Mouse (Mus musculus) forebrain, postnatal 0 days (tissue): ENCODE measurements around the gene Rps7. TPM values are rescaled to one million over a fixed set of nuclear protein-coding genes. Genes with fewer than 3 reads are reported as not detected.

Experiments
- ATAC-seq: fragments of 200-750 bp; cut with Nextera tagmentation; 2 replicates; pipeline ENCODE4 v1.8.0; 2017; ENCODE audit warnings: mild to moderate bottlenecking, moderate library complexity
- DNase-seq: peaks from one replicate; pipeline ENCODE4 v3.0.0-alpha.2; 2015
- H3K27ac ChIP-seq: fragments of 300-500 bp; sonication (generic); 2 replicates; pipeline ENCODE4 v1.5.1; 2014; ENCODE audit warnings: low read depth, mild to moderate bottlenecking, antibody characterized with exemption, low read length, moderate library complexity, mixed read lengths
- H3K27me3 ChIP-seq: fragments of 300-500 bp; sonication (generic); 2 replicates; pipeline ENCODE4 v1.6.1; 2014; ENCODE audit warnings: mild to moderate bottlenecking, low read length, mixed read lengths; ENCODE audit not compliant: insufficient read depth
- H3K36me3 ChIP-seq: fragments of 300-500 bp; sonication (generic); 2 replicates; pipeline ENCODE4 v1.6.1; 2014; ENCODE audit warnings: mild to moderate bottlenecking, moderate library complexity; ENCODE audit not compliant: insufficient read depth
- H3K4me1 ChIP-seq: fragments of 300-500 bp; sonication (generic); 2 replicates; pipeline ENCODE4 v1.6.1; 2014; ENCODE audit warnings: antibody characterized with exemption; ENCODE audit not compliant: insufficient read depth
- H3K4me2 ChIP-seq: fragments of 300-500 bp; sonication (generic); 2 replicates; pipeline ENCODE4 v1.6.1; 2014; ENCODE audit warnings: low read depth, mild to moderate bottlenecking, moderate library complexity
- H3K4me3 ChIP-seq: fragments of 300-500 bp; sonication (generic); 2 replicates; pipeline ENCODE4 v1.5.1; 2014; ENCODE audit warnings: low read depth, low read length, mixed read lengths
- H3K9ac ChIP-seq: fragments of 300-500 bp; sonication (generic); 2 replicates; pipeline ENCODE4 v1.6.1; 2014; ENCODE audit warnings: mild to moderate bottlenecking
- H3K9me3 ChIP-seq: fragments of 300-500 bp; sonication (generic); 2 replicates; pipeline ENCODE4 v1.6.1; 2016; ENCODE audit warnings: low read length
- CTCF ChIP-seq: sonication (generic); IDR thresholded peaks from 2 replicates; pipeline ENCODE4 v1.5.1; 2016; ENCODE audit warnings: antibody characterized with exemption, control low read depth, low read depth
- WGBS: fragments of 180-500 bp; shearing (Covaris S2); extraction: QIAGEN DNeasy Blood & Tissue Kit; methylation state at CpG from one replicate; pipeline ENCODE4 v1.1.7; 2014; 5-methylcytosine and 5-hydroxymethylcytosine counted together
- polyA plus RNA-seq: library from polyadenylated mRNA; unstranded; fragments of >200 nt; fragmentation: Nextera tagmentation; extraction: Ambion mirVana; gene quantifications from 2 replicates; pipeline ENCODE4 v1.2.1, GENCODE M21; 2015
- total RNA-seq: library from RNA; depleted of rRNA; stranded (reverse); fragments of >200 nt; gene quantifications from 2 replicates; pipeline ENCODE4 v1.2.3, GENCODE M21; 2014

Rps7 gene
- total and polyA plus RNA-seq, 2 experiments from 2014 or later = 605 to 1,274 TPM

DNA sequence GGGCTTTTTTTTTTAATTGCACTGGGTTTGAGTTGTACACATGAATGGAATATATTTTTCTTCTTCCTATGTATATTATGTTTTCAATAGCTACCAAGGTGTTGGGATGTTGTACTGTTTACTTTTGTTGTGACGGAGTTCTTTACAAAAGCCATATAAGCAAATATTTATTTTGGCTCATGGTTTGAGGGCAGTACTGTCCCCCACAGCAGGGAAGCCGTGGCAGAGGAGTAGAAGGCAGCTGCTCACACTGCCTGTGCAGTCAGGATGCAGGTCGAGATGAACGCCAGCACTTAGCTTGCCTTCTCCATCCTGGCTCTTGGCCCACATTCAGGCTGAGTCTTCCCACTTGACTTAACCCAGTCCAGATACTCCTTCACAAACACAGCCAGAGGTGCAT lies 31.0 kb upstream of the Rps7 start:
- 74% methylated on average over 4 of the region's 4 CpGs for WGBS
- no peak overlapping the region for H3K9ac ChIP-seq
- H3K4me2 ChIP-seq = no peak overlapping the region
- no peaks in the 10 kb centered on the region for H3K9me3 ChIP-seq
- H3K27ac ChIP-seq = no peak overlapping the region
- no peak for TF ChIP-seq CTCF
- H3K4me1 ChIP-seq = no peaks in the 10 kb centered on the region
- no peak overlapping the region for H3K4me3 ChIP-seq
- ATAC-seq = no peak
- no peaks in the 10 kb centered on the region for H3K36me3 ChIP-seq
- no peaks in the 10 kb centered on the region for H3K27me3 ChIP-seq
- no peak for DNase-seq

DNA sequence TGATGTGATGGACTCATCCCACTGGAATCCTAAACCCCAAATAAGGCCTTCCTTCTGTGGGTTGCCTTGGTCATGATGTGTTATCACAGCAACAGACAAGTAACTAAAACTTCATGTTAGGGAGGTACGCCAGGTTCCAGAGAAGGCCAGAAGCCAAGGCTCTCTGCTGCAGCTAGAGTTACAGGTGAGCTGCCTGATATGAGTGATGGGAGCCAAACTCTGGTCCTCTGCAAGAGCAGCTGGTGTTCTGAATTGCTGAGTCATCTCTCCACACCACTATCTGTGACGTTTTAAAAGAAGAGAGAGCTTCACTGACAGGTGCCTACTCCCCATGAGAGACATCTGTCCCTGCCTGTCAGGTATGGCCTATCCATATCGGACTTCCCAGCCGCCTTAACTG lies 26.9 kb upstream of the Rps7 start:
- H3K36me3 ChIP-seq = peaks cover 31% of the 10 kb centered on the region
- no peak overlapping the region for H3K4me3 ChIP-seq
- DNase-seq = no peak
- no peak overlapping the region for H3K4me2 ChIP-seq
- H3K9ac ChIP-seq = no peak overlapping the region
- 84% methylated on average over 4 of the region's 4 CpGs for WGBS
- no peaks in the 10 kb centered on the region for H3K4me1 ChIP-seq
- no peak for ATAC-seq
- H3K27me3 ChIP-seq = no peaks in the 10 kb centered on the region
- H3K27ac ChIP-seq = no peak overlapping the region
- no peak for TF ChIP-seq CTCF
- H3K9me3 ChIP-seq = no peaks in the 10 kb centered on the region

DNA sequence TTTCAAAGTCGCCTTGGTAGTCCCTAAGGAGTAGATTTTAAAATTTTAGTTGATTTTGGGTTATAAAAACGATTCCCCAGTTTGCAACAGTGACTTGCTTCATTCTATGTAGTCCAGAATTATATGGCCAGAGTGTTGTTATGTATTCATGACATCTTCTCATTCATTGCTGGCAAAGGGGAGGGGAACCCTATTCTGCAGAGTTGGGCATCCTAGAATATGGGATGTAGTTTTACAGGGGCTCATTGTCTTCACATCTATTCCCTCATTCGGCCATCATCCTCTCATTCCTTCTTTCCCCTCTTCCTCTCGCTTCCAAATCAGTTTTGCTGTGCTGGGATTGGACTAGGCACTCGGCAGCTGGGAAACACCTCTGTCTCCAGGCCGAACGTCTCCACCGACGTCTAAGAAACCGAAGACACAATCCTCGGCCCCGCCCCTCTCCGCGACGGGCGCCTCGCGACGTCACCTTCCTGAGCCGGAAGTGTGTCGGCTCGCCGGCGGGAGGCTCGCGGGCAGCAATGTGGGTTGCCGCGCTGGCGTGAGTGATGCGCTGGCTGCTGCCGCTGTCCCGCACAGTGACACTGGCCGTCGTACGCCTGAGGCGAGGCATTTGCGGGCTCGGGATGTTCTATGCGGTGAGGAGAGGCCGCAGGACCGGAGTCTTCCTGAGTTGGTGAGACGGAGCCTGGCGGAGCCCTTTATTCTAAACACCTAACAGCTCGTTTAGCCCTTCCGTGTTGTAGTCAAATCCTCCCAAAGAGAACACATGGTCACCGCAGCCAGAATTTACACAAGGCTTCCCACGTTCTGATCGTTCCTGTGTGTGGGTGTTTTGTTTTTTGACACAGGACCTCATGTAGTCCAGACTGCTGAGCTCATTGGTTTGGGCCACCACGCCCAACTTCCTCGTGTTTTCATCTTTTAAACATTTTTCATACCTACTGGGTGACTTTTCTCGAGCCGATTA lies 13.7 kb upstream of the Rps7 start, which contains the start of gene Rnaseh1:
TSS of gene Rnaseh1 (plus strand) at position 462 of the 970 bp plus-strand sequence.
- Histone ChIP-seq H3K9me3 (no peaks in the 10 kb centered on the region), H3K9ac (peak within 1 kb of the TSS; percentile 67), H3K36me3 (peaks cover 11% of the 10 kb centered on the region; the same call in 1 of the 2 replicates), H3K4me2 (peak within 1 kb of the TSS; percentile 64), H3K27me3 (no peaks in the 10 kb centered on the region), H3K4me3 (peak within 1 kb of the TSS; percentile 68), H3K27ac (peak within 1 kb of the TSS; percentile 77), H3K4me1 (peaks cover 5% of the 10 kb centered on the region)
- DNase-seq (peak; percentile 94), ATAC-seq (peak; percentile 99)
- no peak for TF ChIP-seq CTCF
- 4% methylated on average over 52 of the region's 52 CpGs for WGBS

DNA sequence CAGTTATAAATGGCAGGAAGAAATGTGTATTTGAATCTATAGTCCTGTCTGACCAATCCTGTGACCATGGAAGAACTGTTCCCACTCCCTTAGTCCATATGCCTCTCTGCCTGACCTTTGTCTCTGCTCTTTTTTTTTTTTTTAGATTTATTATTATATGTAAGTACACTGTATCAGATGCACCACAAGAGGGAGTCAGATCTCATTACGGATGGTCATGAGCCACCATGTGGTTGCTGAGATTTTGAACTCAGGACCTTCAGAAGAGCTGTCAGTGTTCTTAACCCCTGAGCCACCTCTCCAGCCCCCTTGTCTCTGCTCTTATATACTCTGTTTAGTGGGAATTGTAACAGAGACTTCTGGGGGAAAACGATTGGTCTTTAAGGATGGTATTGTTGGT lies 3.0 kb upstream of the Rps7 start:
- Histone ChIP-seq H3K27ac (no peak overlapping the region), H3K27me3 (no peaks in the 10 kb centered on the region), H3K36me3 (no peaks in the 10 kb centered on the region), H3K9me3 (no peaks in the 10 kb centered on the region), H3K9ac (no peak overlapping the region), H3K4me1 (0 out of 2 replicates have a peak, but pooled peaks cover 2% of the 10 kb centered on the region), H3K4me3 (no peak overlapping the region), H3K4me2 (no peak overlapping the region)
- no peak for DNase-seq
- no peak for TF ChIP-seq CTCF
- no peak for ATAC-seq
- WGBS = 74% methylated on average over 2 of the region's 2 CpGs

DNA sequence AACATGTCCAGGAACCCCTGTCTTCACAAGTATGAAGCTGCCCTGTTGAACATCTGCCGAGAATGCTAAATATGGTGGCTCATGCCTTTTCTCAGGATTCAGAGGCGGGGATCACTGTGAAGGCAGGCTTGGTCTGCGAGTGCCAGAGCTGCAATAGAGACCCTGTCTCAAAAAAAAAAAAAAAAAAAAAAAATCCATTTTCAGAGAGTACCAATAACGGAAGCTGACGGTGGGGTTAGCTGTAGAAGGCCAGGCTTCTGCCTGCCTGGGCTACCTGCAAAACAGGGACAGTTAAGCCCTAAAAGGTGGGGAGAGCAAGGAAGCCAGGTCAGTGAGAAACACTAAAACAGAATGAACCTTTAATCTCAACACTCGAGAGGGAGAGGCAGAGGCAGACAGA lies 790 bp upstream of the Rps7 start:
- Histone ChIP-seq H3K4me3 (peak overlapping the region; percentile 63), H3K9me3 (no peaks in the 10 kb centered on the region), H3K27me3 (no peaks in the 10 kb centered on the region), H3K9ac (no peak overlapping the region), H3K27ac (no peak overlapping the region), H3K4me2 (peak overlapping the region; percentile 63; the same call in 1 of the 2 replicates), H3K4me1 (0 out of 2 replicates have a peak, but pooled peaks cover 2% of the 10 kb centered on the region), H3K36me3 (peaks cover 21% of the 10 kb centered on the region)
- TF ChIP-seq CTCF = no peak
- DNase-seq (no peak), ATAC-seq (no peak)
- WGBS = 90% methylated on average over 6 of the region's 6 CpGs

DNA sequence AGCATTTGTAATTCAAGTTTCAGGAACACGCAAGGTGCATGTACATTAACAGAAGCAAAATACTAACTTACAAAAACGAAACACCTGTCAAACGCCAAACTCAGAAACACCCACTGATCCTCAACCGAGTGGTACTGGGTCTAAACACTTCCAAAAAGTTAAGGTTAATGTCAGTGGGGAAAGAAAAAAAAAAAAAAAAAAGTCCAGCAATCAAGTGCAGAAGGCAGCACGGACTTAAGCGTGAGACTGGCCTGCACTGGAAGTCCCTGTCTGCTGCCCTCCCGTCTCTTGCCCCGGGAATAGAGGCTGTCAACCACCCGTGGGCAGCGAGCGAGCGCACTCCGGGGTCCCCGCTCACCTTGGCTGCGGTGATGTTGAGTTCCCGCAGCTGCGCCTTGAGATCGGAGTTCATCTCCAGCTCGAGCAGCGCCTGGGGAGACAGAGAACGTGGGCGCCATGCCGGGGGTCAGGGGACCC lies 657 bp downstream of the Rps7 start:
- Histone ChIP-seq H3K4me2 (peak overlapping the region; percentile 63), H3K27ac (peak overlapping the region; percentile 85), H3K4me3 (peak overlapping the region; percentile 63), H3K9me3 (no peaks in the 10 kb centered on the region), H3K9ac (peak overlapping the region; percentile 87), H3K4me1 (0 out of 2 replicates have a peak, but pooled peaks cover 2% of the 10 kb centered on the region), H3K36me3 (peaks cover 36% of the 10 kb centered on the region), H3K27me3 (no peaks in the 10 kb centered on the region)
- TF ChIP-seq CTCF = no peak
- peak; percentile 30 for ATAC-seq
- DNase-seq = no peak
- WGBS = 3% methylated on average over 23 of the region's 23 CpGs

DNA sequence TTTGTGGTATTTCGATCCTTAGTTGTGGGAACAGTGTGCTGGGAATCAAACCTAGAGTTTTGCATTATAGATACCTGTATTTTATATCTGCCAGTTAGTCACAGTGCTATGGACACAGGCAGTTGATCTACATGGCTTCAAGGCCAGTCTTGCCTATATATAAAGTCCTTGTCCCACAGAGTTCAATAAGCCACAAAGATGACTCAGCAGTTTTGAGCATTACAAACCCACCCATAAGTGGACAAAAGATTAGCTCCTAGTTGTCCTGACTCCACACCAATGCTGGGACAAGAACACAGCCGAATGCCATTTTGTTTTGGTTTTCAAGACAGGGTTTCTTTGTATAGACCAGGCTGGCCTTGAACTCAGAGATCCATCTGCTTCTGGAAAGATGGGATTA lies 7.3 kb downstream of the Rps7 start:
- TF ChIP-seq CTCF = no peak
- Histone ChIP-seq H3K9ac (no peak overlapping the region), H3K9me3 (no peaks in the 10 kb centered on the region), H3K36me3 (peaks cover 55% of the 10 kb centered on the region), H3K4me1 (no peaks in the 10 kb centered on the region), H3K4me2 (no peak overlapping the region), H3K27me3 (no peaks in the 10 kb centered on the region), H3K4me3 (no peak overlapping the region), H3K27ac (no peak overlapping the region)
- no peak for ATAC-seq
- WGBS = 89% methylated on average over 2 of the region's 2 CpGs
- no peak for DNase-seq
